Mouse (Mus musculus): ENCODE measurements around the gene Zfp663. TPM values are rescaled to one million over a fixed set of nuclear protein-coding genes. Genes with fewer than 3 reads are reported as not detected.

Gene Zfp663
- total RNA-seq, 2 experiments from 2014 or later, result 0.39 to 0.40 TPM

DNA sequence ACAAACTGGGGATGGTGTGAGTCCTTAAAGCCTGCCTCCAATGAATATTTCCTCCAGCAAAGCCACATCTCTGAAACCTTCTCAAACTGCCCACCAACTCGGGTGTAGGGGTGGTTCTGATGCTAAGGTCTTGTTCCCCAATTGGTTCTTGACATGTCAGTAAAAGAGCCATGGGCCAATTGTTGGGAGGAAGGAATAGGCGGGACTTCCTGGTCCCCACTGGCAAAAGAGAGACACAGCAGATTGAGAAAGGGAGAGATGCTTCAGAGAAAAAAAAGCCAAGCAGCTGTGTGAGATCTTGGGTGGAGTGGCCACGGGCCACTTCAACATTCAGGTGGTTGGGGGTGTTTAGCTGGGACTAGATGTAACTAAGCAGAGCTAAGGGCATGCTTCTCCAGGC lies 2.5 kb upstream of the Zfp663 start:
- DNase-seq (ENCODE audit: extremely low spot score in 1 of 2, low spot score in 1 of 2), result no peak

DNA sequence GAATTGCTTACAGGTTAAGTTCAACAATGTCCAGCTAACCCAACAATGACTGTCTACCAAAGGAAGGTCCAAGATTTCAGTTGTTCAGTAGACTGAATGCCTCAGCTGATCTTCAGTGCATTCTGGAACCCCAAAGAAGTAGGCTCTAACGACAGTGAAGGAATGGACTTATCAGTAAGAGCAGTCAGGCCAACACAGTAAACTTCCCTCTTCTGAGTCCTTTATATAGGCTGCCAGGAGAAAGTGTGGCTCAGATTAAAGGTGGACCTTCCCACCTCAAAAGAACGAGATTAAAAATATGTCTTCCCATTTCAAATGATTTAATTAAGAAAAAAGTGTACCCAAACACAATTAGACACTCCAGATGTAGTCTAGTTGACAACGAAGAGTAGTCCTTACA lies 1.8 kb upstream of the Zfp663 start:
- DNase-seq (ENCODE audit: extremely low spot score in 1 of 2, low spot score in 1 of 2), result no peak

DNA sequence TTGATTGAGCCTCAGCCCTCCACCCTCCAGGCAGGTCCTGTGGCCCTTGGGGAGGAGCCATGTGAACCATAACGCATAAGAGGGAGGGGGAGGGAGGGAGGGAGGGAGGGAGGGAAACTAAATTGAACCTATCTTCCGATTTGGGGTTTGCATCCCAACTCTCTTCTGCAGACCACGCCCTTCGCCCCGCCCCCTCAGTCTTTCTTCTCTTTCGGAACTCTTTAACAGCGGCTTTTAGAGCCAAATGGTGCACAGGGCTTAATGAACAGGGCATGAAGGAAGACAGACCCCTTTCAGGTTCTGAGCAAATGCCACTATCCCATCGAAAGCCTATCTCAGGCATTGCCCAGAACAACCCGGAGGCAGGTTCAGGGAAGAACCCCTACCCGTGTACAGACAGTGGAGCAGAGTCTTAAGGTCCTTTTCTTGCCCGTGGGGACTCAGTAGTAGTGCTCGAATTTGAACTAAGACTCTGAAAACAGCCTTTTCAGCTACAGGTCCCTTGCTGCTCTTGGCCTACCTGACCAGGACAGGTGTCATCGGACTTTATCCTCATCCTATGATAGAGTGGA lies 575 bp downstream of the Zfp663 start:
- no peak for DNase-seq (ENCODE audit: extremely low spot score in 1 of 2, low spot score in 1 of 2)

DNA sequence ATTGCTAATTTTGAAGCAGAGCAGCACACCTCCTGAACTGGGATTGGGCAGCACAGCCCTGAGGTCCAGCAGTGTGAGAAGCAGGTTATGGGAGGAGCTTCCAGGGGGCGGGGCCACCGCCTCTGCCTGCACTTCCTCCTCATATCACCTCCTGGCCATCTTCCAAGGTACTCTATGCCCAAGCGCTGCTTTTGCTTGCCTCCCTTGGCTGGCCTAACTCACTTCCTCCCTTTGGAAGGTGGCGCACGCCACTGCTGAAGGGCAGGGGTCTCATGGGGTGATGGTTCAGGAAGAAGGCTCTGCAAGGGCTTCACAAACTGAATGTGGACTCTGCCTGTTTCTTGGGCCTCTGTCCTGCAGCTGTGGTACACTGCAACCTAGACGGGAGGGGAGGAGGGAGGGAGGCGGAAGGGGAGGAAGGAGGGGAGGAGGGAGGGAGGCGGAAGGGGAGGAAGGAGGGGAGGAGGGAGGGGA lies 1.4 kb downstream of the Zfp663 start:
- DNase-seq (ENCODE audit: extremely low spot score in 1 of 2, low spot score in 1 of 2), result no peak

DNA sequence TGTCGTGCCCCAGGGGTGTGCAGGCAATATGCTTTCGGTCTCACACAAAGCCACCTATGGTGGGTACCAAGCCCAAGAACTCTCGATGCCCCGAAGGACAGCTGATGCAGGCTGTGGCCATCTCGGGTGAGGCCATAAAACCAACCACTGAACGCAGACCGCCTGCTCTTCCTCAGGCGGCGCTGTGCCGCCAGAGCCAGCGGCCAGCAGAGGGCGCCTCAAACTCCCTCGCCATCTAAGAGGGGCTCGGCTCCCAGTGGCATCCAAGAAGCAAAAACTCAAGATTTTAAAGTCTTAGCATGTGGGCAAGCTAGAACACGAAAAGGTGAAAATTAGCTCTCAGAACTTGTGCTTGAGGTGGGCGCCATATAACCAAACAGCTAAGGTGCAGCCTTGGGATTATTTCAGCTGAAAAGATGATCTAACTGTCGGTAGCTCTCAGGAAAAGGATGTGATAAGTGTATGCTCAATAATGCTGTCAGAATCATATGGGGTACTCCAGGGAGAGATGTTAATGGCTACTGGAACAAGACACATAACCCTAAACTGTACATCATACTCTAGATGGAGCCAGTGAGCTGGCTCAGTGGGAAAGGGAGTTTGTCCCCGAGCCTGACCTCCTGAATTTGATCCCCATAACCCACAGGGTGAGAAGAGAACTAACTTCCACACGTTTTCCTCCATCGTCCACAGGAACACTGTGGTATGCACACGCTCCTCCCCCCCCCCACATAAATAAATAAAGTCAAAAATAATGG lies 4.0 kb downstream of the Zfp663 start:
- peak; percentile 52 to 79 for DNase-seq (ENCODE audit: extremely low spot score in 1 of 2, low spot score in 1 of 2)

DNA sequence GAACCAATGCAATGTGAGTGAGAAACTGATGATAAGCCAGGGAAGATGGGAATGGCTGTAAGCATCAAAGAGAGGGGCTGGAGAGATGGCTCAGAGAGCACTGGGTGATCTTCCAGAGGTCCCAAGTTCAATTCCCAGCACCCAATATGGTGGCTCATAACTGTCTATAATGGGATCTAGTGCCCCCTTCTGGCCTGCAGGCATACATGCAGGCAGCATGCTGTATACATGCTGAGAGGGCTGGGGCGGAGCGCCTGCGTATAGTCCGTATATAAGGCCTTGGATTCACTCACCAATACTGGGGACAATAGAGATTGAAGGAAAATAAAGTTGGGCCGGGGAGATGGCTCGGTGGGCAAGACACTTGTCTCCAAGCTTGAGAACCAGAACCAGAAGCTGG lies 5.2 kb downstream of the Zfp663 start:
- no peak for DNase-seq (ENCODE audit: extremely low spot score in 1 of 2, low spot score in 1 of 2)

DNA sequence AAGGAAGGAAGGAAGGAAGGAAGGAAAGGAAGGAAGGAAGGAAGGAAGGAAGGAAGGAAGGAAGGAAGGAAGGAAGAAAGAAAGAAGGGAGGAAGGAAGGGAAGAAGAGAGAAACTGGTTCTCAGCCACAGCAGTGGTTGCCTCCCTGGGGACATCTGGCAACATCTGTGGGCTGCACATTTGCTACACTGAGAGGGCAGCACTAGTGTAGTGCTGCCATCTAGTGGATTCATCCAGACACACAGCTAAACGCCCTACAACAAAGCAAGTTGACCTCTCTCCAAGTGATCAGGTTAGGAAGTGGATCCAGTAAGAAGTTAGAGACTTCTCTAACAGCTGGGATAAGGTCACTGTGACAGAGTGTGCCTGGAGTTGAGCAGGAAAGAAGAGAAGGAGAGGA lies 7.7 kb downstream of the Zfp663 start:
- peak in 1 of 2 experiments; percentile 50 for DNase-seq (ENCODE audit: extremely low spot score in 1 of 2, low spot score in 1 of 2)

DNA sequence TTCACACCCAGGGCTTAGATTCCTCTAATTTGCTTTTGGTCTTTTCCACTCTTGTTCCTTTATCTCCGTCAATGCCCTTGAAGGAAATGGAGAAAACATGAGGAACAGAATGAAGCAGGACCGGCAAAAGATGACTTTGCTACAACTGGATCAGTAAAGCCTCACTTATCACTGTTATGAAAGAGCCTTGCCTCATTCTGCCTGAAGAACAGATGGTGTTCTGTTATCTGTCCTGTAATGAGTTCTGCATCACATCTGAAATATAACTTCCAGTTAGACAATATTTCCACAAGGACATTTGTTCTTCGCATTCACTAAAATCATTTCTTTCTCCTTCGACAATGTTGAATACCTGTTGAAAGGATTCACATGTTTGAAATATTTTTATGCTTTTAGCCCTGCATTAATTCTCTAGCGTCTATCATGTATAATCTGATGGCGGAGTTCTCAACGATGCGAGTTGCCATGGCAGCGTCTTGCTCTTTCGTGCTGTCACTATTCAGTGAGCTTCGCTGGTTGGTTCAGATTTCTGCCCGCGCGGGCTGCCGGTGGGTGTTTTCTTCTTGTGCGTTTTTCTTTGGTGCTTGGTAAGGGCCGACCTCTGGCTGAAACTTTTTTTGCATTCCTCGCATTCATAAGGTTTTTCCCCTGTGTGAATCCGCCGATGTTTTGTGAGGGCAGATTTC lies 16.6 kb downstream of the Zfp663 start:
- no peak for DNase-seq (ENCODE audit: extremely low spot score in 1 of 2, low spot score in 1 of 2)

DNA sequence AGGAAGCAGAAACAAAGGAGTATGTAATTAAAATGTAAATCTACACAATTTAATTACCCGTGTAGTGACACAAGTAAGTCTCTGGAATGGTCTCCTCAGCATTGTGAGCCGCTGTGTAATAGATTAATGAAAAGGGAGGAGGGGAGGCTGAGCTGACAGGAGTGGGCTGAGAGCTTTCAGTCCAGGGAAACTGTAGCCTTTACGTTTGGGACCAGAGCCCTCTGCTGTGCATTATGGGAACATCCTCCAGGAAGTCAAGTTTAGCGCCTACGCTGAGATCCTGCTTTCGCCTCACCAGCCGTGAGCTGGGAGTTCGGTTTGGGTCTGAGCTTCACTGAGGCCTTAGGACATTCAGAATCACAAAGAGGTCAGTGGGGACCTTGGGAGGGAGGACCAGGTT lies 19.1 kb downstream of the Zfp663 start:
- DNase-seq (ENCODE audit: extremely low spot score in 1 of 2, low spot score in 1 of 2), result no peak

DNA sequence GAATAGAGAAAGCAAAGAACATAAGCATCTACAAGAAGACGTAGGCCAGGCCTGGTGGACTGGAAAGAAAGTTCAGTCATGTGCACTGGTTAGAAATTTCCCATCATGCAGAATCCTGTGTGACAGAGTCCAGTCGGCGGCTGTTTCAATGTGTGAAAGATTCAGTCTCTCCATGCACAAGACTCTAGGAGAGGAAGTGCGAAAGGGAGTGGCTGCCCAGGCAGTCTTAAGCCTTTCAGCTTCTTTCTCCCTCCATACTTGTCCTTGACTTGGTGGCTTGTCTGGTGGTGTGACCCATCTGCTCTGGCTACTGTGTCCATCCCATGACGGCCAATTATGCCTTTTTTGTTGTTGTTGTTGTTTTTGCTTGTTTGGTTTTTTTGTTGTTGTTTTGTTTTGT lies 22.3 kb downstream of the Zfp663 start:
- DNase-seq (ENCODE audit: extremely low spot score in 1 of 2, low spot score in 1 of 2), result no peak

DNA sequence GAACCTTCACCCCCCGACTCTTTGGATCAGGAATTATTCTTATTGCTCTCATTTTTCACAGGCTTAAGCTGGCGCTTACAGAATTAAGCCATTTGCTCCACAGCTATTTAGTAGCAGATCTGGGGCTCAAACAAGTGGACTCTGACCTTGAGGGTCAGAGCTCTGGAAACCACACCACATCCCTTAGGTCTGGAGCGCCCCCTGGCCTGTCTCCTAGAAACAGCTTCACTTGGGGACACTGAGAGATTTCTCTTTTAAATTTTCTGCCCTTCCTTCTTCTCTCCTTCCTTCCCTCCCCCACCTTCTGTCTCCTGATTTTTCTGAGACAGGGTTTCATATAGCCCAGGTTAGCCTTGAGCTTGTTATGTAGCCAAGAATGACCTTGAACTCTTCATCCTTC lies 31.3 kb downstream of the Zfp663 start:
- peak in 1 of 2 experiments; percentile 67 for DNase-seq (ENCODE audit: extremely low spot score in 1 of 2, low spot score in 1 of 2)

DNA sequence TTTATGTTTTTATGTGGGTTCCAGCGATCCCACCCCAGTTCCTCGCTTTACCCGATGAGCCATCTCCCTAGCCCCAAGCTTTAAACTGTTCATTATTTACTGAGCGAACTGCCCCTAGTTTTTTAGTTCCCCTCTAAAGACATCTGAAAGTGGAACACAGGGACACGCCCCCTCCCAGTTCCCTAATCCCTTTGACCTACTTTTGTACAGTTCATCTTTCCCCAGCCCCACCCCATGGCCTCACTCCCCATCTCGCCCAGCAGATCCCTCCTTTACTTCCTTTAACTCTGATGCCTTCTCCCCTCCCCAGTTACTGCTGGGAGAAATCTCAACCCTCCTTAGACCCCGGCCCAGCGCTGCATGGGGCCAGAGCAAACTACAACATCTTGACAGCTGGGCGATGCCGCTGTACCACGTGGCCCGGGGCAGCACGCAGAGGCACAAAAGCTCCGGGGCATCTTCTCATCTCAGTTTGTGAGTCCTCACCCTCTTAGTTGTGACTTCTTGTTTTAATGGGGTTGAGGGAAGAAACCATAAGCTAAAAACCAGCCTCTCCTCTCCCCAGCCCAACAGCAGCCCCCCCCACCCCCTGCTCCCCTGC lies 35.8 kb downstream of the Zfp663 start:
- no peak for DNase-seq (ENCODE audit: extremely low spot score in 1 of 2, low spot score in 1 of 2)

DNA sequence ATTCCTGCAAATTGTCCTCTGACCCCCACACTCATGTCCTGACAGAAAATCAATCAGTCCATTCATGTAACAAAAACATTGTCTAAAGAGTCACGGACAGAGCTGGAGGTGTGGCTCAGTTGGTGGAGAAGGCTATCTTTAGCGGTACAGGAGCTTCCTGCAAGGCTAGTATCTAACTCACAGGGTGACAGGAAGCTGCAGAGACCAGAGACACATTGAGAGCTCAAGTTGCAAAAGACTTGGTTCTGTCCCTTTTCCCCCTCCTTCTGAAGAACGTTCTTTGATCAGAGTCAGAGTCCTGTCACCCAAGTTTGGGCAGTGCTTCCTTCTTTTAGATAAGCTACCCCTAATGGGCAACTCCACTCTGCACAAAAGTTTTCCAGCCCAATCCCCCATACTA lies 38.8 kb downstream of the Zfp663 start:
- no peak for DNase-seq (ENCODE audit: extremely low spot score in 1 of 2, low spot score in 1 of 2)

DNA sequence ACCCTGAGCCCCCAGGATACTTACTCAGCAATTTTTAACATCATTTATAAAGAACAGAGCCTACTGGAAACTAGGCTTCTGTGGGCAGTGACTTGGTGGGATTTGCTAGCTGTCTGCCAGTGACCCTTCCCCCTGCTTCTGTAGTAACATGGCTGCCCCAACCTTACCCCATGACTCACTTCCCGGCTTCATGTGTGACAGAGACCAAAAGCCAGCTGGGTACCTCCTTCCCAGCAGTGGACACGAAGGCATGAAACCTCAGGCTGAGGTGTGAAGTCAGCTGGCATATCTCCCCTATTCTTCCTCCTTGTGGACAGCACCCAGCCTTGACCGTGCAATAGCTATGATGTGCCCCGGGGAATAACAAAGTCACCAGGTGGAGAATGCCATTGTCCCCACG lies 39.8 kb downstream of the Zfp663 start:
- DNase-seq (ENCODE audit: extremely low spot score in 1 of 2, low spot score in 1 of 2), result no peak

DNA sequence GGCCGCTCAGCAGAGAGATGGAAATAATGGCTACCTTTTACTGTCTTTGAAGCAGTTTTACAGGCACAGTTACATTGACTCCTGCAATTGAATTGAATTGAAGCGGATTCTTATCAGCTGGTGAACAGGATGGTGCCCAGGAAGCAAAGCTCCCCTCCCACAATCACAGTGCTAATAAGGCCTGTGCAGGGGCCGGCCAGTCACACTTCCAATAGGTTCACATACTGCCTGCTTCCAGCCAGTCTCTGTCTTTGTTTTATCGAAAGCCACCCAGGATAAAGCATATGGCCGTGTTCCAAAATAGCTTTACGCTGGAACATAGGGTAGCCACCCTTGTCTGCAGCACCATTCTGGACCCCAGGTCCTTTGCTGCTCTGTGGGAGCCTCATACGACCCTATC lies 41.1 kb downstream of the Zfp663 start:
- DNase-seq (ENCODE audit: extremely low spot score in 1 of 2, low spot score in 1 of 2), result no peak

DNA sequence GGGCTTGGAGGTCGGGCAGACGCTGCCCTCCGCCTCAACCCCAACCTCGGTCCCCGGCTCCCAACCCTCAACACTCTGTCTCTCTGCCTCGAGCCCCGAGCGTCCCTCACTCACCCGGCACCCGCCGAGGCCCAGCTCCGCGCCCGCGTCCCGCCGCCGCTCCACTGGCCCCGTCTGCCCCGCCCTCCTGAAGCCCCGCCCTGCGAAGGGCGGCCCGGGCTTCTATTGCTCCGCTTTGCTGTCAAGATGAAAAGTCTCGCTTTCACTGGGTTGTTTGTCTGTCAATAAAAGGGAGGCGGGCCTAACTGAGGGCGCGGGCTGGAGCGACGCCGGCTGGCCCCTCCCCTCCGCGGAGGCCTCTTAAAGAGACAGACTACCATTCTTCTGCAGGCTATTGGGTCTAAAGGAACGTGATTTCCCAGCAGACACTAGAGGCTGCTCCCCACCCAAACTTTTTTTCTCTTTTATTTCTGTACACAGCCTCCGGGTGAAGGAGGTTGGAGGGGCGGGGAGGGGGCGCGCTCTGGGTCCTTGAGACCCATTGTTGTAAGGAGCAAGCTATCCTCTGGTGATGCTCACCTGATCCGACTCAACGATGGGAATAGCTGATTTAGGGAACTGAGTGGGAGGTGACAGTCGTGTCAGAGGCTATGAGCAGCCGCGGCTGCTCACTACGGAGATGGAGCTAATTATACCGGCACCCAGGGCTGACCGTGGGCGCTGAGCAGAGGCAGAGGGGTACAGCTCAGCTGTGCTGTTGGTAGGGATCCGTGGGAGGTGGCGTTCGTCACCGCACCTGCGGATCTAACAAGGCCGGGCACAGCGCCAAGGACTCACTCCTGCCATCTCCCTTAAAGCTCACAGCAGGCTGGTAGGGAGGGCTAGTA lies 42.0 kb downstream of the Zfp663 start, which contains the start of gene Elmo2:
Elmo2 (minus strand) TSS at position 176 of the 887 bp plus-strand sequence.
- peak; percentile 91 to 94 for DNase-seq (ENCODE audit: extremely low spot score in 1 of 2, low spot score in 1 of 2)

DNA sequence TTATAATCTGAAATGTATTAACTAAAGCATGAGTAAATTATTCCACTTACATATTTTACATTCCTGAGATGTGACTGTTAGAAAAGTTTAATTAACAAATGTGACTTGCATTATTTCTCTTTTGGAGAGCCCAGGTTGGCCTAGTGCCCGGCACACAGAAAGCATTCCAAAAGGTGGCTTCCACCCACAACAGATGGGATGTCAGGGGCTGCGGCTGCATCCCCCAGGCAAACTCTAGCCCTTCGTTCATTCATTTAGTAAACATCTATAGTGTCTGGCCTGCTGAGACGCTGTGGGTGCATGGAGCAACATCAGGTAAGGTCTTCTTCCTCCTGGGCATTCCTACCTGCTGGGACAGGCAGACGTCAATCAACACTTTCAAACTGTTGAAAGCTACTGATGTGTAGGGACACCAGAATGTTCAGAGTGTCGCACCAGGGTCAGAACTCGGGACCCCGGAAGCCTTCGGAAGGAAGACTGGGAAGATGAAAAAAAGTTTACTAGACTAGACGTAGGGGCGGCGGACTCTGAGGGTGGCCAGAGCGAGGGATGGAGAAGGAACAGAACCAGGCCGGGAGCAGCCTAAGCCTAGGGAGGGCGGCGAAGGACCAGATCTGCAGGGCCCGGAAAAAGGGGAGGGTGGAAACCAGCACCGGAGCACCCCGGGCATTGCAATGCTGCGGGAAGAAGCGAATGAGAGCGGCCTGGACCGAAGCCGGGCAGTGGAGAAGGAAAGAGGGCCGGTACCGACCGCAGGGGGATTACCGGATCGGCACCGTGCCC lies 42.8 kb downstream of the Zfp663 start:
- no peak for DNase-seq (ENCODE audit: extremely low spot score in 1 of 2, low spot score in 1 of 2)

DNA sequence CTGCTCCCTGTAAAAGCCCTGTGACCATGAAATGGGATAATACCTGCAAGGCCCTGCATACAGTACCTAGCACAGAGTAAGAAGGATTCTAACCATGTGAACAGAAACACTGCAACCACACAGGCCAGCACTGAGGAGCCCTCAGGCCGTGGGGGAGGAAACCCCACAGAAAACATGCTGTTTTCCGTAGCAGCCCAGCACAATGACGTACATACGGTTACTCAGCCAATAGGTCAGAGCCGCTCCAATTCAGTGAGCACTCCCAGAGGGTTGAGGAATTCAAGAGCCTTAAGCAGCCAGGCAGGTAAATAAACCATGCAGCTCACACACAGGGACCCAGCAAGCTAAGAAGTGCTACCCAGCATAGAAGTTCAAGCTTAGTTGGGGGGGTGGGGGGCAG lies 44.6 kb downstream of the Zfp663 start:
- DNase-seq (ENCODE audit: extremely low spot score in 1 of 2, low spot score in 1 of 2), result no peak

DNA sequence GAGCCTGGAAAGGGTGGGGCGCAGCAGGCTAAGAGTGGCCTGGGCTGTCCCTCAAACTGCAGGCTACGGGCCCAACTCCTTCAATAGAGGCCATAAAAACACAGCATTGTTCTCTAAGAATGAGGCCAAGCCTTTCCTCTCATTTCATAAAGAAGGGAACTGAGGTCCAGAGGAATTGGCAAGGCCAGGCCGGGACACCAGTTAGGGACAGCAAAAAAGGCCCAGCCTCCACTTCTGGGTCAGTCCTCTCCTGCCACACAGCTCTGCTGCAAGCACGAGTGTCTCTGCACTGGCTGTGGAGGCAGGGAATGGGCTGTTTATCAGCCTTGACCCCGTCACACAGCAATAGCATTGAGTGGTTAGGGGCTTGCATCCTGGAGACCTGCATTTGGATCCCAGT lies 45.0 kb downstream of the Zfp663 start:
- DNase-seq (ENCODE audit: extremely low spot score in 1 of 2, low spot score in 1 of 2), result no peak

All from layer of hippocampus, postnatal 25 days (tissue).